Mouse (Mus musculus) ES-Bruce4 (cell line): Measurements from ENCODE around the gene Ttf1.

Experiments used
- CTCF ChIP-seq: IDR thresholded peaks from one replicate; pipeline ENCODE4 v1.8.1; 2011; ENCODE audit warnings: low read depth, low read length
- EP300 ChIP-seq: IDR thresholded peaks from 2 replicates; pipeline ENCODE4 v1.6.1; 2011; ENCODE audit warnings: low read depth, low read length; ENCODE audit not compliant: insufficient read depth

- no peak for TF ChIP-seq CTCF
- TF ChIP-seq EP300 = no peak
These were observed 5.1 kb upstream of the Ttf1 start, which contains the start of gene Cfap77 for GRCm38 (mm10) chr2:29054991-29055390.
